Mouse (Mus musculus) thymus, adult 2 months (tissue): ENCODE measurements around the gene Capn2. TPM values are rescaled to one million over a fixed set of nuclear protein-coding genes. Genes with fewer than 3 reads are reported as not detected.

Experiments used
- DNase-seq: peaks from one replicate; pipeline ENCODE4 v3.0.0; 2021
- H3K27ac ChIP-seq: fragments of 200-500 bp; 2 replicates; pipeline ENCODE4 v1.5.1; 2012; ENCODE audit warnings: low read length, control low read depth; ENCODE audit not compliant: control insufficient read depth, insufficient read depth
- H3K27me3 ChIP-seq: fragments of 200-500 bp; 2 replicates; pipeline ENCODE4 v1.6.1; 2012; ENCODE audit warnings: mild to moderate bottlenecking, low read length, moderate library complexity, mixed read lengths; ENCODE audit not compliant: control insufficient read depth, insufficient read depth
- H3K36me3 ChIP-seq: fragments of 200-500 bp; 2 replicates; pipeline ENCODE4 v1.6.1; 2012; ENCODE audit warnings: mild to moderate bottlenecking, low read length, moderate library complexity; ENCODE audit not compliant: control insufficient read depth, insufficient read depth
- H3K4me1 ChIP-seq: fragments of 200-500 bp; replicated peaks from 2 replicates; pipeline ENCODE4 v1.6.1; 2012; ENCODE audit warnings: low read length; ENCODE audit not compliant: control insufficient read depth, insufficient read depth
- H3K4me3 ChIP-seq: fragments of 200-500 bp; 2 replicates; pipeline ENCODE4 v1.5.1; 2012; ENCODE audit warnings: mild to moderate bottlenecking, low read length, control low read depth, moderate library complexity; ENCODE audit not compliant: control insufficient read depth, insufficient read depth
- CTCF ChIP-seq: fragments of 200-500 bp; IDR thresholded peaks from 2 replicates; pipeline ENCODE4 v1.5.1; 2012; ENCODE audit warnings: mild to moderate bottlenecking, control low read depth, low read length, moderate library complexity, borderline replicate concordance; ENCODE audit not compliant: control insufficient read depth, poor library complexity, insufficient read depth; ENCODE audit errors: extremely low read depth
- POLR2A ChIP-seq: fragments of 200-500 bp; IDR thresholded peaks from 2 replicates; pipeline ENCODE4 v1.6.1; 2012; ENCODE audit warnings: mild to moderate bottlenecking, low read length, control low read depth, moderate library complexity; ENCODE audit not compliant: control insufficient read depth, poor library complexity, insufficient read depth; ENCODE audit errors: extremely low read depth
- WGBS: fragments of 180-500 bp; shearing (Covaris S2); methylation state at CpG from one replicate; pipeline ENCODE4 v1.1.7; 2018; 5-methylcytosine and 5-hydroxymethylcytosine counted together
- polyA plus RNA-seq: library from polyadenylated mRNA; depleted of rRNA; stranded (reverse); fragments of >200 nt; gene quantifications from 2 replicates; pipeline ENCODE4 v1.2.3, GENCODE M21; 2012

Capn2 gene
- polyA plus RNA-seq, 1 experiment, result 19.4 TPM

GRCm38 (mm10) chr1:182511778-182512177 lies 5.6 kb downstream of the Capn2 start:
- Histone ChIP-seq H3K27me3 (no peaks in the 10 kb centered on the region), H3K4me3 (no peak overlapping the region), H3K4me1 (peaks cover 8% of the 10 kb centered on the region), H3K36me3 (no peaks in the 10 kb centered on the region), H3K27ac (no peak overlapping the region)
- DNase-seq, result no peak
- 89% methylated on average over 8 of the region's 8 CpGs for WGBS
- TF ChIP-seq POLR2A (no peak), CTCF (no peak)

DNA sequence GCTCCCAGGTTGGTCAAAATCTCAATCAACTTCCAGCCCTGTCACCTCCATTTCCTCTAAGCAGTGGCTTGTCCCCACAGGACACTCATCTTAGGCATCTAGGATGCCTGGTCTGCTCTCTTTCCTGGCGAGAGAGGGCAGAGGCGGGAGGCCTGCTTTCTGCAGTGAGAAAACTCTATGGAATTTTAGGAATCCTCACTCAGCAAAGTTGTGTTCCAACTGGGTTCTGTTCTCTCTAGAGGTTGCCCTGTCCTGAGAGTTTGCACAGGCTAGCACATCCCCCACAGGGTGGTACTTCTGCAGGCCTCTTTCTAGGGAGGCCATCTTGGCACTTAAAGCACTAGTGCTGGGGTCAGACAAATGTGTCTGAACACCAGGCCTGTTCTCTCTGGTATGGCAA lies 6.3 kb downstream of the Capn2 start:
- Histone ChIP-seq H3K27ac (no peak overlapping the region), H3K4me1 (peaks cover 14% of the 10 kb centered on the region), H3K27me3 (no peaks in the 10 kb centered on the region), H3K4me3 (no peak overlapping the region), H3K36me3 (no peaks in the 10 kb centered on the region)
- 100% methylated on average over 2 of the region's 2 CpGs for WGBS
- no peak for DNase-seq
- TF ChIP-seq CTCF, result no peak

DNA sequence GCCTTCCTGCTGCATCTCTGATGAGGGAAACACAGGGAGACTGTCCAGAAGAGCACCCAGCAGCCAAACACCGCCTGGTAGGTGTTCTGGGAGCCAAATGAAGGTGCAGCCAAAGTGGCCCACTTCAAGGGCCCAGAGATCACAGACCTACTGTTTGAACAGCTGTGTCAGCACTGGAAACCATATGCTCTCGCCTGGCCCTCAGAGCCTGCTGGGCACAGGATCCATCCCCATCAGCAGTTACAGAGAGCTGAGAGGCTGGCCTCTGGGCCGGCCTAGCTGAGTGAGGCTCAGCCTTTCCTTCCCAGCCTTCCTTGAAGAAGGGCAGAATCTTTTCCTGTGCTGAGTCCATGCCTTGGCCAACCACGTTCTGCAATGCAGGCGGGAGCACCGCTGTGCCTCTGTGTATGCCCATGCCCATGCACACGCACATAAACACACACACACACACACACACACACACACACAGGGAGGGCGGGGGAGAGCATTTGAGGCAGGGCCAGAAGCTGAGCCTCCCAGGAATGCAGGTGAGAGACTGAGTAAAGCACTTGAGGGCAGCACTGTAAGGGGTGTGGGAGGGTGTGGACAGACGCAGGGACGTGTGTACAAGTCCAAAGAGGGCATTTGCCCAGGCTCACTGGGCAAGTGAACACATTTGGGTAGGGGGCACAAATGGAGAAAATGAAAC lies 8.2 kb downstream of the Capn2 start:
- WGBS, result 94% methylated on average over 10 of the region's 10 CpGs
- TF ChIP-seq CTCF (no peak), POLR2A (no peak)
- no peak overlapping the region for H3K4me3 ChIP-seq
- DNase-seq, result no peak
- H3K27ac ChIP-seq, result no peak overlapping the region
- no peaks in the 10 kb centered on the region for H3K36me3 ChIP-seq
- peaks cover 14% of the 10 kb centered on the region for H3K4me1 ChIP-seq
- no peaks in the 10 kb centered on the region for H3K27me3 ChIP-seq

GRCm38 (mm10) chr1:182506229-182506986 lies 11.0 kb downstream of the Capn2 start:
- H3K4me3 ChIP-seq, result no peak overlapping the region
- peak; percentile 58 for DNase-seq

DNA sequence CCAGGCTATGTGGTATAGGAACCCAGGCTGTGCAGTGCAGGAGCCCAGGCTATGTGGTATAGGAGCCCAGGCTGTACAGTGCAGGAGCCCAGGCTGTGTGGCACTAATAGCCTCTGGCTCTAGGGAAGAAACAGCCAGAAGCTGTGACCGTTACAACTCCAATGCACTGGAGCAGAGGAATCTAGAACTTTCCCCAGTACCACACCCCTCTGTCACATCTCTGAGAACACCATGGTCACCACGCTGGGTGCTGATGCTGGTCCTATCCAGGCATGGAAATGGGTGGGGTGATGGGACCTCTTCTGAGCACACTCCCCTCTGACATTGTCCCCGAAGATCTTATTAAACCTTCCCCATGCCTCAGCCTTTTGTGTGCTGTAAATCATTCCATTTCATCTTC lies 12.1 kb downstream of the Capn2 start:
- no peak for DNase-seq
- 96% methylated on average over 3 of the region's 3 CpGs for WGBS
- Histone ChIP-seq H3K27ac (no peak overlapping the region), H3K4me1 (peaks cover 9% of the 10 kb centered on the region), H3K36me3 (no peaks in the 10 kb centered on the region), H3K27me3 (no peaks in the 10 kb centered on the region), H3K4me3 (no peak overlapping the region)
- no peak for TF ChIP-seq CTCF
- no peak for TF ChIP-seq POLR2A

More at GRCm38 (mm10) chr1:182506229-182506986, 11.0 kb downstream of the Capn2 start:
- TF ChIP-seq CTCF (no peak), POLR2A (no peak)
- Histone ChIP-seq H3K36me3 (no peaks in the 10 kb centered on the region), H3K27ac (peak overlapping the region; percentile 58; the same call in 1 of the 2 replicates), H3K4me1 (peaks cover 9% of the 10 kb centered on the region), H3K27me3 (no peaks in the 10 kb centered on the region)
- 55% methylated on average over 7 of the region's 7 CpGs for WGBS

- Histone ChIP-seq H3K27me3 (no peaks in the 10 kb centered on the region), H3K27ac (no peak overlapping the region), H3K4me1 (peaks cover 9% of the 10 kb centered on the region), H3K4me3 (no peak overlapping the region), H3K36me3 (no peaks in the 10 kb centered on the region)
- 16% methylated on average over 4 of the region's 4 CpGs for WGBS
- DNase-seq, result no peak
- TF ChIP-seq POLR2A (no peak), CTCF (no peak)
Observed at GRCm38 (mm10) chr1:182504223-182504622, 13.2 kb downstream of the Capn2 start.
